Mouse (Mus musculus): ENCODE results near the gene Flt1. TPM values are rescaled to one million over a fixed set of nuclear protein-coding genes. Genes with fewer than 3 reads are reported as not detected.

The Flt1 gene
- polyA plus RNA-seq, 1 experiment from 2014 or later = 11.4 TPM

- no peaks in the 10 kb centered on the region for H3K27me3 ChIP-seq (ENCODE audit: control insufficient read depth, insufficient read depth, low read length)
- no peaks in the 10 kb centered on the region for H3K4me1 ChIP-seq (ENCODE audit: control insufficient read depth, insufficient read depth, low read length)
- no peak overlapping the region for H3K27ac ChIP-seq (replicated peaks; ENCODE audit: low read depth, low read length)
- no peak overlapping the region for H3K9ac ChIP-seq (ENCODE audit: low read length)
- 83% methylated on average over 12 of the region's 12 CpGs for WGBS
- no peaks in the 10 kb centered on the region for H3K36me3 ChIP-seq (ENCODE audit: control insufficient read depth, insufficient read depth, low read length)
- no peaks in the 10 kb centered on the region for H3K9me3 ChIP-seq (ENCODE audit: control insufficient read depth, low read length)
- ATAC-seq (ENCODE audit: insufficient number of reproducible peaks, low FRiP score, low TSS enrichment, low read depth) = no peak
- no peak for DNase-seq (ENCODE audit: low spot score)
- no peak overlapping the region for H3K4me3 ChIP-seq (ENCODE audit: low read depth, low read length)
- no peak overlapping the region for H3K4me2 ChIP-seq (ENCODE audit: low read depth, severe bottlenecking)
Measured at GRCm38 (mm10) chr5:147645001-147645645, 80.7 kb downstream of the Flt1 start.

GRCm38 (mm10) chr5:147641452-147641851, 84.4 kb downstream of the Flt1 start:
- no peak overlapping the region for H3K4me3 ChIP-seq (ENCODE audit: low read depth, low read length)
- H3K9ac ChIP-seq (ENCODE audit: low read length) = no peak overlapping the region
- no peaks in the 10 kb centered on the region for H3K27me3 ChIP-seq (ENCODE audit: control insufficient read depth, insufficient read depth, low read length)
- no peak for DNase-seq (ENCODE audit: low spot score)
- no peaks in the 10 kb centered on the region for H3K36me3 ChIP-seq (ENCODE audit: control insufficient read depth, insufficient read depth, low read length)
- ATAC-seq (ENCODE audit: insufficient number of reproducible peaks, low FRiP score, low TSS enrichment, low read depth) = no peak
- no peaks in the 10 kb centered on the region for H3K4me1 ChIP-seq (ENCODE audit: control insufficient read depth, insufficient read depth, low read length)
- H3K4me2 ChIP-seq (ENCODE audit: low read depth, severe bottlenecking) = no peak overlapping the region
- H3K27ac ChIP-seq (replicated peaks; ENCODE audit: low read depth, low read length) = no peak overlapping the region
- 62% methylated on average over 7 of the region's 7 CpGs for WGBS
- no peaks in the 10 kb centered on the region for H3K9me3 ChIP-seq (ENCODE audit: control insufficient read depth, low read length)

GRCm38 (mm10) chr5:147639940-147640339, 85.9 kb downstream of the Flt1 start:
- no peak overlapping the region for H3K27ac ChIP-seq (replicated peaks; ENCODE audit: low read depth, low read length)
- no peak for ATAC-seq (ENCODE audit: insufficient number of reproducible peaks, low FRiP score, low TSS enrichment, low read depth)
- H3K4me1 ChIP-seq (ENCODE audit: control insufficient read depth, insufficient read depth, low read length) = no peaks in the 10 kb centered on the region
- no peaks in the 10 kb centered on the region for H3K9me3 ChIP-seq (ENCODE audit: control insufficient read depth, low read length)
- no peak overlapping the region for H3K9ac ChIP-seq (ENCODE audit: low read length)
- 91% methylated on average over 5 of the region's 5 CpGs for WGBS
- no peak overlapping the region for H3K4me3 ChIP-seq (ENCODE audit: low read depth, low read length)
- no peak overlapping the region for H3K4me2 ChIP-seq (ENCODE audit: low read depth, severe bottlenecking)
- no peak for DNase-seq (ENCODE audit: low spot score)
- no peaks in the 10 kb centered on the region for H3K27me3 ChIP-seq (ENCODE audit: control insufficient read depth, insufficient read depth, low read length)
- no peaks in the 10 kb centered on the region for H3K36me3 ChIP-seq (ENCODE audit: control insufficient read depth, insufficient read depth, low read length)

- Histone ChIP-seq H3K36me3 (ENCODE audit: control insufficient read depth, insufficient read depth, low read length) (no peaks in the 10 kb centered on the region), H3K27ac (replicated peaks; ENCODE audit: low read depth, low read length) (no peak overlapping the region), H3K27me3 (ENCODE audit: control insufficient read depth, insufficient read depth, low read length) (no peaks in the 10 kb centered on the region), H3K4me3 (ENCODE audit: low read depth, low read length) (no peak overlapping the region), H3K9ac (ENCODE audit: low read length) (no peak overlapping the region), H3K9me3 (ENCODE audit: control insufficient read depth, low read length) (no peaks in the 10 kb centered on the region), H3K4me1 (ENCODE audit: control insufficient read depth, insufficient read depth, low read length) (no peaks in the 10 kb centered on the region), H3K4me2 (ENCODE audit: low read depth, severe bottlenecking) (no peak overlapping the region)
- no peak for DNase-seq (ENCODE audit: low spot score)
- 83% methylated on average over 3 of the region's 3 CpGs for WGBS
- ATAC-seq (ENCODE audit: insufficient number of reproducible peaks, low FRiP score, low TSS enrichment, low read depth) = no peak
Measured at GRCm38 (mm10) chr5:147636676-147637075, 89.1 kb downstream of the Flt1 start.

GRCm38 (mm10) chr5:147635883-147636282, 89.9 kb downstream of the Flt1 start:
- DNase-seq (ENCODE audit: low spot score) (no peak), ATAC-seq (ENCODE audit: insufficient number of reproducible peaks, low FRiP score, low TSS enrichment, low read depth) (no peak)
- Histone ChIP-seq H3K36me3 (ENCODE audit: control insufficient read depth, insufficient read depth, low read length) (no peaks in the 10 kb centered on the region), H3K27ac (replicated peaks; ENCODE audit: low read depth, low read length) (no peak overlapping the region), H3K9ac (ENCODE audit: low read length) (no peak overlapping the region), H3K9me3 (ENCODE audit: control insufficient read depth, low read length) (no peaks in the 10 kb centered on the region), H3K4me1 (ENCODE audit: control insufficient read depth, insufficient read depth, low read length) (no peaks in the 10 kb centered on the region), H3K4me3 (ENCODE audit: low read depth, low read length) (no peak overlapping the region), H3K27me3 (ENCODE audit: control insufficient read depth, insufficient read depth, low read length) (no peaks in the 10 kb centered on the region), H3K4me2 (ENCODE audit: low read depth, severe bottlenecking) (no peak overlapping the region)
- 87% methylated on average over 8 of the region's 8 CpGs for WGBS

GRCm38 (mm10) chr5:147634016-147634415, 91.8 kb downstream of the Flt1 start:
- Histone ChIP-seq H3K4me1 (ENCODE audit: control insufficient read depth, insufficient read depth, low read length) (no peaks in the 10 kb centered on the region), H3K36me3 (ENCODE audit: control insufficient read depth, insufficient read depth, low read length) (no peaks in the 10 kb centered on the region), H3K4me2 (ENCODE audit: low read depth, severe bottlenecking) (no peak overlapping the region), H3K27me3 (ENCODE audit: control insufficient read depth, insufficient read depth, low read length) (no peaks in the 10 kb centered on the region), H3K9me3 (ENCODE audit: control insufficient read depth, low read length) (no peaks in the 10 kb centered on the region), H3K9ac (ENCODE audit: low read length) (no peak overlapping the region), H3K27ac (replicated peaks; ENCODE audit: low read depth, low read length) (no peak overlapping the region), H3K4me3 (ENCODE audit: low read depth, low read length) (no peak overlapping the region)
- WGBS = 20% methylated on average over 11 of the region's 11 CpGs
- DNase-seq (ENCODE audit: low spot score) (no peak), ATAC-seq (ENCODE audit: insufficient number of reproducible peaks, low FRiP score, low TSS enrichment, low read depth) (no peak)

- WGBS = 88% methylated on average over 4 of the region's 4 CpGs
- H3K27ac ChIP-seq (replicated peaks; ENCODE audit: low read depth, low read length) = no peak overlapping the region
- H3K27me3 ChIP-seq (ENCODE audit: control insufficient read depth, insufficient read depth, low read length) = no peaks in the 10 kb centered on the region
- H3K36me3 ChIP-seq (ENCODE audit: control insufficient read depth, insufficient read depth, low read length) = no peaks in the 10 kb centered on the region
- H3K4me1 ChIP-seq (ENCODE audit: control insufficient read depth, insufficient read depth, low read length) = no peaks in the 10 kb centered on the region
- no peak overlapping the region for H3K4me2 ChIP-seq (ENCODE audit: low read depth, severe bottlenecking)
- H3K4me3 ChIP-seq (ENCODE audit: low read depth, low read length) = no peak overlapping the region
- H3K9ac ChIP-seq (ENCODE audit: low read length) = no peak overlapping the region
- H3K9me3 ChIP-seq (ENCODE audit: control insufficient read depth, low read length) = no peaks in the 10 kb centered on the region
- DNase-seq (ENCODE audit: low spot score) (no peak), ATAC-seq (ENCODE audit: insufficient number of reproducible peaks, low FRiP score, low TSS enrichment, low read depth) (no peak)
Measured at GRCm38 (mm10) chr5:147632716-147633115, 93.1 kb downstream of the Flt1 start.

GRCm38 (mm10) chr5:147630426-147631290, 95.2 kb downstream of the Flt1 start:
- ATAC-seq (ENCODE audit: insufficient number of reproducible peaks, low FRiP score, low TSS enrichment, low read depth) (no peak), DNase-seq (ENCODE audit: low spot score) (no peak)
- Histone ChIP-seq H3K36me3 (ENCODE audit: control insufficient read depth, insufficient read depth, low read length) (no peaks in the 10 kb centered on the region), H3K4me3 (ENCODE audit: low read depth, low read length) (no peak overlapping the region), H3K27me3 (ENCODE audit: control insufficient read depth, insufficient read depth, low read length) (no peaks in the 10 kb centered on the region), H3K9ac (ENCODE audit: low read length) (no peak overlapping the region), H3K4me2 (ENCODE audit: low read depth, severe bottlenecking) (no peak overlapping the region), H3K9me3 (ENCODE audit: control insufficient read depth, low read length) (no peaks in the 10 kb centered on the region), H3K4me1 (ENCODE audit: control insufficient read depth, insufficient read depth, low read length) (no peaks in the 10 kb centered on the region), H3K27ac (replicated peaks; ENCODE audit: low read depth, low read length) (no peak overlapping the region)
- 86% methylated on average over 17 of the region's 17 CpGs for WGBS

Data from limb, embryonic 11.5 days (tissue).